Comparison of ENCODE assay signal across 15 mouse cellular contexts in genomic region chr17:50522473-50523083, GRCm38 (mm10).
"Had no signal": no experiment of that assay in that cellular context is flagged by ENCODE, and none has a peak within 500 bp of the region (broad histone marks: within the 10 kb centered on the region; RNA-seq: fewer than 3 reads in every experiment).

No protein-coding gene starts in this region.

- DNase-seq: kidney, adult 11 months; kidney, adult 8-10 months; kidney, postnatal 10 days; kidney, postnatal 36 days; layer of hippocampus, postnatal 36 days; left cerebral cortex, postnatal 4 days; lung, adult 2 months; lung, postnatal 14 days; retina, postnatal 1 day; right cerebral cortex, postnatal 25 days; spleen, adult 18-20 months; thymus, adult 18-20 months; thymus, postnatal 36 days had no signal

- ATAC-seq: liver, embryonic 12.5 days; midbrain, embryonic 13.5 days had no signal
